Mouse (Mus musculus) frontal cortex, postnatal 14 days (tissue): ENCODE data around the gene Vps35l.

Experiments
- DNase-seq, 2 experiments: peaks; one replicate each; pipeline ENCODE4 v3.0.0; 2022; ENCODE audit warnings: low spot score in 2 of 2

The Vps35l gene

GRCm38 (mm10) chr7:118821356-118821755 lies 81.3 kb downstream of the Vps35l start:
- DNase-seq = no peak

GRCm38 (mm10) chr7:118821887-118822556 lies 82.0 kb downstream of the Vps35l start:
- DNase-seq = no peak

- DNase-seq = no peak
Observed at GRCm38 (mm10) chr7:118824451-118824850, 84.4 kb downstream of the Vps35l start.

GRCm38 (mm10) chr7:118827975-118828416 lies 88.0 kb downstream of the Vps35l start:
- no peak for DNase-seq

DNA sequence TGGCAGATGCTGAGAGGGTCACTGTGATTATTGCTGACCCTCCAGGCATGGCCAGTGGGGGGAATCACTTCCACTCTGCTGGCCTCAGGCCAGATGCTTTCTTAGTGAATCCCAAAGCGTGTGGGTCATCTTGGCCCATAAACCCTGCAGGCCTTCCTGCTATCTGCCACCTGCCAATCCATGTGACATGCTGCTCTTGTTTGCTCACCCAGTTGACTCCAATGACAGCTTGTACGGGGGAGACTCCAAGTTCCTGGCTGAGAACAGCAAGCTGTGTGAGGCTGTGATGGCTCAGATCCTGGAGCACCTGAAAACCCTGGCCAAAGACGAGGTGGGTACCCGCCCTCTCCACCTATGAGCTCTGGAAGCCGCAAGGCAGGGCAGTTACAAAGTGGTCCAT lies 97.9 kb downstream of the Vps35l start:
- no peak for DNase-seq

DNA sequence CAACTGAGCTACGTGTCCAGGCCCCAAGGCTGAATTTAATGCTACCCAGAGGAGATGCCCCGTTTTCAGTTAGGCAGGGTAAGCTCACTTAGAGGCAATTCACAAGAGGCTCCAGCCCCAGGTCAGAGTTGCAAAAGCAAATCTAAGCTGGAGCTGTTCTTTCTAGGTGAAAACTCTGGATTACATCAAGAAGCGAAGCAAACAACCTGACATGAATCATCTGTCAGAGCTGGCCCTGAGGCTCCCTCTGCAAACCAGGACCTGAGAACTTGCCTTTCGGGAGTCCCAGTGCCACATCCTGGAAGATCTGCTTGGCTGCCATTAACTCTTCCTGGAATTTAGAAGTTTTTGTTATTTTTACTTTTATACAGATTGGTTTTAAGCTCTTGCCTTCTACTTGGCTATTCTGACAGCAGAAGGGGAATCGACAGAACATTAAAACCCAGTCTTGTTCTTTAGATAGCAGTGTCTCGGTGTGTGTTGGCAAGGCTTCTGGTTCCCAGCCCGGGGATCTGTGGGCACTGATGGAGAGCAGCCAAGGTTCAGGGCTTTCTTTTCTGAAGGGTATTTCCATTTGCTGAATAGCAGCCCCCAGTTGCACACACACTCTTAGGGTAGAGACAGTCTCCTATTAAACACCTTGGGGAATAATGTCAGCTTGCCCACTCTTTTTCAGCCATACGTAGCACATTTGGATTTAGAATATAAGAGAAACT lies 101.2 kb downstream of the Vps35l start:
- peak in 1 of 2 experiments; percentile 18 for DNase-seq

- DNase-seq = no peak
Observed at GRCm38 (mm10) chr7:118841796-118842195, 101.8 kb downstream of the Vps35l start.

GRCm38 (mm10) chr7:118842938-118843337 lies 102.9 kb downstream of the Vps35l start:
- no peak for DNase-seq

DNA sequence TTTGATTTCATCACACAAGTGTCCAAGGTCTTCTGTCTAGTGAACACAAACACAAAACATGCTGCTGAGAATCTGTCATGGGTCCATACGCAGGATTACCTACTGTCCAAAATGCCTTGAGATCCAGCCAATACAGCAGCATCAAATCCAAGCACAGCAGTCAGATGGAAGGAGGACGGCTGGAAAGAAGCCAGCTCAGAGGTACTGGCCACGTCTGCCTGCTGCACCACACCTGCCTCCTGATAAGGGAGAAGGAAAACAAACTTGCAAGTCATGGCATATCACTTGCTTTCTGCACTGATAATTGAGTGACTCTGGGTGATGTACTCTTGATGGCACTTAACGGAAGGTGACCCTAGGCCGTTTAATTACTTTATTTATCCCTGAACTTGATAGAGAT lies 105.1 kb downstream of the Vps35l start:
- no peak for DNase-seq

DNA sequence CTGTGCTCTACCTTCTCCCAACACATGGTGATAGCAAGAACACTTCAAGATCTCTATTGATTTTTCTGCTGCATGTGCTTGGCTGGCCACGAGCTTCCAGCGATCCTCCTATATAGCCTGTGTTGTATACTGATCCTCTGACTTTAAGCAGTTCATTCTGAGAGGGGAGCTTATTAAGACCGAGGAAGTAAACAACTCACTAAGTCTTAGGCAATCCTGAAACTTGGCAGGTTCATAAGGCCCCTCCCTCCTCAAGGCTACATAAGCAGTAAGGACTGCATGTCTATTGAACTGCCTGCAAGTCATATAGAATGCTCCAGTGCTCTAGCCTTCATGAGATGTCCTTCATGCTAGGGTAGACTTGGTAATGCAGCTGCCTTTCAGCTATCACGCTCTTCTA lies 106.3 kb downstream of the Vps35l start:
- no peak for DNase-seq

- DNase-seq = no peak
Observed at GRCm38 (mm10) chr7:118848796-118849195, 108.8 kb downstream of the Vps35l start.

DNA sequence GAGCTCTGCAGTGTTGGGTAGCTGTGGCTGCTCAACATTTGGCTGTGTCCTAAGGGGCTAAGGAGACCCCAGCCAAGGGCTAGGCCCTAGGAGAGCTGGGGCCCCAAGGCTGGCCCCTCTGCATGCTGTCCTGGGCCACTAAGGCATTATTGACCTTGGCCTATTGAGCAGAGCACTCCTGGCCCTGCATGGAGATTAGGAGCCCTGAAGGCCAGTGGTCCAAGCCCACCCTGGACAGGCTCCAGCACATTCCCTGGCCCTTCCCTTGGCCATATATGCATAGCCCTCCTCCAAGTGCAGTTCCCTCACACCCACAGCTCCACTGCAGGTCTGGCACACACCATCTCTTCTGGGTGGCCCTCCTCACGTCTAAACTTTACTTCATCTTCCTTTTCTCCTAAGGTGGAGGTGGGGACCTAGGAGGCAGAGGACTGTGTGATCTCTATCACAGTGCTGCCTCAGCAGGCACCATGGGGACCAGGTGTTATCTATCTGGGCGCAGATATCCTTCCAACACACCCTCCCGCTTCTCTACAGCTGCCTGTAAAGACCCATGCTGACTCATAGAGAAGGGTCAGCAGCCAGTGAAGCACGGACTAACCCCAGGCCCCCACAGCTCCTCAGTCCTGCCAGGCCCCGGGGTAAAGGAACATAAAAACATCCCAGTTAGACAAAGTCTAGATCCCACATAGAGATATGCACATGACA lies 109.7 kb downstream of the Vps35l start:
- no peak for DNase-seq

GRCm38 (mm10) chr7:118850676-118851290 lies 110.8 kb downstream of the Vps35l start:
- no peak for DNase-seq

DNA sequence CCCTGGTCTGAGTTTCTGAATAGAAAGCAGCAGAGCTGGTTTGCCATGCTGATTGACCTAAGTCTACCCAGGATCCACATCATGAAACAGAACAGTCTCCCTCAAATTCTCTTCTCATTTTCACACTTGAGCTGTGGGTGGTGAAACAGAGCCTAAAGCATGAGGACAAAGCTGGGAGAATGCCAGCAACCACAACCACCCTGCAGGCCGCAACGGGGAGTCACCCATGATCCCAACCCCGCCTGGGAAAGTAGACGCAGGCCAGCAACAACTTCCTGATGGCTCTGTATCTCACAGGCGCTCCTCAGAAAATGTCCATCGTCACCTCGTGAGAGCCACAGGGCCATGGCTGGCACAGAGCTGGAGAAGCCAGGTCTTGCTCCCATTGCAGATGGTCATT lies 111.5 kb downstream of the Vps35l start:
- no peak for DNase-seq

GRCm38 (mm10) chr7:118852611-118853010 lies 112.6 kb downstream of the Vps35l start:
- DNase-seq = no peak

- DNase-seq = no peak
Observed at GRCm38 (mm10) chr7:118854606-118855005, 114.6 kb downstream of the Vps35l start.

- peak; percentile 83 to 88 for DNase-seq
Observed at GRCm38 (mm10) chr7:118855171-118855876, 115.3 kb downstream of the Vps35l start, which contains the start of gene Iqck. Iqck (plus strand) TSS chr7:118855752.

DNA sequence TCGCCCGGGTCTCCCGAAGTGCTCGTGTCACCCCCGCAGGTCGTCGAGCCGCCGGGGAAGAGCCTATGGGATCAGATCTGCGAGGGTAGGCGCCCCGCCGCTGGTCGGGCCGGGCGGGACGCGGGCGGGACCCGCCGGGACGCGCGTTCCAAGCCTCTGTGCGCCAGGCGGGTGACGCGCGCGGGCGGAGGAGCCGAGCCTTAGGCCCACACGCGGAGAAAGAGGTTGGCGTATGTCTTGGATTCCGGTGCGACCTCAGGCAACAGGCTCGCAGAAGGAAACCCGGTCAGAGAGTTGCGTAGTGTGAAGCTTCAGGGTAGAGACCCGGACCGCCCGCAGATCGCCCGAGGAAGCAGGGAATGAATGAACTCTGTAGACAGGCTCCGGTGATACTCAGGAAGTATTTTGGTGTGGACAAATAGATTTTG lies 115.9 kb downstream of the Vps35l start, which contains the start of gene Knop1:
Gene Knop1, minus strand, starts transcription at position 378 of the 428 bp plus-strand sequence.
- no peak for DNase-seq

DNA sequence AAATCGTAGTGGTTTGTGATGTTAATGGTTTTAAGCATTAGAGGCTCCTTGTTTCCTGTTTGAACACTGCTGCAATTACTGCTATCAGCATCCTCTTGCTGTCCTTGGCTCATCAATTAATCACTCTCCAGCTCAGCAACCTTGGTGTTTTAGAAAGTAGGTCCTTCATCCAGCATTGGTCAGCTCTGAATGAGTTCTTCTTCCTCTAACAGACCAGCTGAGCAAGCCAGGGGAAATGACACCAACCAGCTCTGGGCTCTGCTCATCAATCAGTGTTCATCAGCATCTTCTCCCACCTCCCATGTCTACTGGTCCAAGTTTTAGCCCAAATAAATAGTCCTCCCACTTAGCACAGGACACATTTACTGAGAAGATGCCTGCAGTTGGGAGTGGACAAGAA lies 118.6 kb downstream of the Vps35l start:
- no peak for DNase-seq

DNA sequence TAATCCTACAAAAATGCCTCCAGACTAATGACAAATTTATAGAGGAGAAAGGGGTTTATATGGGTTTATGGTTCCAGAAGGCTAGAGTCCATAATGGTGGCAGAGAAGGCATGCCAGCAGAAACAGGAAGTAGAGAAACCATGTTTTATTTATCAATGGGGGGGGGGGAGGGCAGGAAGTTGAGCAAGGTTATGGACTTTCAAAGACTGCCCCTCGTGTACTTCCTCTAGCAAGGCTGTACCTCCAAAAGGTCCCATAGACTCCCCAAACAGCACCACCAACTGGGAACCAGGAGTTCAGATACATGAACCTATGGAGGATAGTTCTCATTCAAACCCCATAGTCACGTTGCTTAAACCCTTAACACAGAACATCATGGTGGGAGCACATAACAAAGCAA lies 125.3 kb downstream of the Vps35l start:
- no peak for DNase-seq

DNA sequence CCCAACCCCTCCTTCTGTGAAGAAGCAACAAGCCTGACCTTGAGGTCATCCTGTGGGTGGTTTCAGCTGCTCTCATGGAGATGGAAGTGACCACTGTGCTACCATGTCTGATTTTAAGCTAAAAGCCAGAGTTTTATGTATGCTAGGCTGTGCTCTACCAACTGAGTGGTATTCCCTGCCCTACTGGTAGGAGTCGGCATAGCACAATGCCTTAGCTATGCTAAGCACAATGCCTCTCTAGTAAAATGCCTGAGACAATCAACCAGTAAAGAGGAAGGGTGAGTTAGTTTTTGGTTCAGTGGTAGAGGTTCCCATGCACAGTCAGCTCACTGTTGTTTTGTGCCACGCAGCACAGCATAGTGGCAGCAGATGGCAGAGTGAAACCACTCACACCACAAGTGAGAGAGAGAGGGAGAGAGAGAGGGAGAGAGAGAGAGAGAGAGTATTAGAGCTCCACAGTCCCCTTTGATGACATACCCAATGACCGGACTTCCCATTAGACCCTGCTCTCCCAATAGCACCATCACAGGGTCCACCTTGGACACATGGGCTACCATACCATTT lies 139.5 kb downstream of the Vps35l start:
- DNase-seq = no peak
